Mouse (Mus musculus) layer of hippocampus, adult 18-20 months (tissue): ENCODE data around the gene Nolc1. TPM values are rescaled to one million over a fixed set of nuclear protein-coding genes. Genes with fewer than 3 reads are reported as not detected.

Source experiments
- DNase-seq, 2 experiments: peaks; one replicate each; pipeline ENCODE4 v3.0.0; 2022; ENCODE audit warnings: low spot score in 2 of 2
- long read RNA-seq: library from polyadenylated mRNA; stranded (forward); transcript quantifications from one replicate; pipeline ENCODE4 v2.0.0, GENCODE M21; 2021
- total RNA-seq, 2 experiments: library from RNA; stranded (reverse); gene quantifications; 2 replicates each; pipeline ENCODE4 v1.2.3; 2021

Nolc1 gene
- 10 to 100 TPM; 56.2 to 56.4 TPM for total RNA-seq
- long read RNA-seq, transcript Nolc1-203 (13 exons, 3,523 nt) = major isoform, 34 of 71 reads
- long read RNA-seq, partial matches to known transcripts = 5 of 71 reads
- long read RNA-seq, other reads (novel, unspliced or antisense) = 29 of 71 reads

- peak; percentile 100 for DNase-seq
Observed at GRCm38 (mm10) chr19:46075616-46076607, at the start of gene Nolc1. Nolc1 (plus strand) TSS chr19:46075863.

DNA sequence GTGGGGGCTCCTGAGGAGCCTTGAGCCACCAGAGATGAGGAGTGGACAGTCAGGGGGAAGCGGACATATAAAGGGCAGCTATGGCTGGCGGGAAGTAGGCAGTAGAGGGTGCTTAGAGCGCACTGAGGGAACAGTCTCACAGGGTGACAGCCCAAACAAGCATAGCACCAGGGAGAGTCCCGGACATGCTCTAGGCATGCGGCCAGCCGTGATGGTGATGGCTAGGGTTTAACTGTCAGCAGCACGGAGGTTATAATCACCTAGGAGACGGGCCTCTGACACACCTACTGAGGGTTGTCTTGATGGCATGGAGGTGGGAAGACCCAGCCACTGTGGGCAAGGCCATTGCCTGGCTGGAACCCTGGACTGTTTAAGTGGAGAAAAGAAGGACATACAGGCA is 49.1 kb upstream of the Nolc1 start:
- no peak for DNase-seq

GRCm38 (mm10) chr19:46028747-46029320 is 46.8 kb upstream of the Nolc1 start:
- DNase-seq = no peak

DNA sequence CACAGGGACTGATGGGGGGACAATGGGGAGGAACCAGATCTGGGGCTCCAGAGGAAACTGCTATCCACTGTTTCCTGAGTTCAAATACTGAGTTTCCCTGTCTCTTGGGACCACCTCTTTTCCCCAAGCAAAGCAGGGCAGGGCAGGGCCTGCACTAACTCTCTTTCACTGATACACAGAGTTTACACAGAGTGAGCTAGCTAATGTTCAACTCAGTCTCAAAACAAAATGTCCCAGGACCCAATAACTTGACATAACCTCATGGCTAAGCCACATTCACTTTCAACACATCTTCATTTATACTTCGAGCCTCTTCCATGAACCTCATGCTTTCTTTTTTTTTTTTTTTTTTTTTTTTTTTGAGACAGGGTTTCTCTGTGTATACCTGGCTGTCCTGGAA is 46.0 kb upstream of the Nolc1 start:
- no peak for DNase-seq

- DNase-seq = no peak
Observed at GRCm38 (mm10) chr19:46030196-46030983, 45.3 kb upstream of the Nolc1 start.

GRCm38 (mm10) chr19:46031689-46032432 is 43.8 kb upstream of the Nolc1 start:
- no peak for DNase-seq

DNA sequence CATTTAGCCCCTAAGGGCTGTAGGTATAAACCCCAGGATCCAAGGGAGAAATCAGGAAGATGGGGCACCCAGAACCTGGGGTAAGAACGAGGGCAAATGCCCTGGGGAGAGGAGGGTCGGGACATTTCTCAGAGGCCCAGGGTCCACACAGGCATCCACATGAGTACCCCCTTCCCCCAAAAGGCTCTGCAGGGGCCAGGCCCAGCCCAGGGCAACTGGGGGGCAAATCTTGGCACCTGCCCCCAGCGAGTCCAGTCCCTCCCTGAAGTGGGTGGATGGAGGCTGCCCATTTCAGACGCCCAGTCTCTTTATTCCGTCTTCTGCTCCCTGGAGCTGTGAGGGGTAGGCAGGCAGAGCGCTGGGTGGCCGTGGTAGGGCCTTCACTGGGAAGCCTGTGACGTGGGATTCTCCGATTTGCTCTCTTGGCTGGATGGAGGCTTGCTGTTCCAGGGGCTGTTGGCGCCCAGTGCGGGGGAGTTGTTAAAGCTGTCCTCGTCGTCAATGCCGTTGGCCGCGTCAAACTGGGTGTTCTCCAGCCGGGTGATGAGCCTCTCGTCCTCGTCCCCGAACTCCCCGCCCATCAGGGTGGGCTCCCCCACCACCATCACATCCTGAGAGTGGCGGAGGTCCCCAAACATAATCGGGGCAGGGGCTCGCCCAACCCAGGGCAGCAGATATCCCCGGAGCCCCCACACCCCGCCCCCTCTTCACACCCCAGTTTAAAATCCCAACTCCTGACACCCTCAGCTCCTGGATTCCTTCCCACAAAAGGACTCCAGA is 42.7 kb upstream of the Nolc1 start:
- peak; percentile 64 to 68 for DNase-seq

DNA sequence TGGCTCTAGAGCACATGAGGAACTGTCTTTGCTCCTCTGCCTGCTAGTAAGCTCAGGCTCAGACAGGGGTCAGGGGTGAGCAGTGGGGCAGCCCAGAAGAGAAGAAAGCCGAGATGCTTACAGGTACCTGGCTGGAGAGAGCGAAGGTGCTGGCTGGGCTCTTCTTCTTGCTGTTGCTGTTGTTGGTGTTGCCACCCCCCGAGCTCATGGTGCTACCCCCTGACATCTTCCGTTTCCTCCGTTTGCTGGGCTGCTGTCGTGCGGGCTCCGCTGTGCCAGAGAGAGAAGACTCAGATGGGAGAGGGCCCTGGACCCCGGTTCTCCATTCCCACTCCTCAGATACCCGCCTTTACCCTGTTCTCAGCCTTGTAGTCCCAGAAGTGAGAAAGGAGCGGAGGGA is 41.8 kb upstream of the Nolc1 start:
- no peak for DNase-seq

DNA sequence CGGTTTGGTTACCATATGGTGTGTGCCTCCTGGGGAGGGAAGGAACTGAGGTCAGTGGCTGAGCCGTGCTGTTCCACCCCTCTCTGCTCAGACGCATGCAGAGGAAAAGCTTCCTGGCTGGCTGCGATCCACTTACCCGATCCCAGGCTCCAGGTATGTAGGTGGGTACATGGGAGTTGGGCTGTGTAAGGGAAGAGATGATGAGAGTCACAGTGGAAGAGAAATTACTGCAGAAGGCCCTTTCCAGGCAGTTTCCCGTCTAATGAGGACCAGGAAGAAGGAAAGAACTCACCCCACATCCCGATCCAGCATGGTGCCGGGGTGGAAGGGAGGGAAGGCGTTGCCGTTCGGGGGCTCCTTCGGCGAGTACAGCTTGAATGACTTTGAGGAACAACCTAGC is 39.7 kb upstream of the Nolc1 start:
- DNase-seq = no peak

GRCm38 (mm10) chr19:46036477-46037242 is 39.0 kb upstream of the Nolc1 start:
- no peak for DNase-seq

- peak in 1 of 2 experiments; percentile 12 for DNase-seq
Observed at GRCm38 (mm10) chr19:46037243-46037924, 38.3 kb upstream of the Nolc1 start.

DNA sequence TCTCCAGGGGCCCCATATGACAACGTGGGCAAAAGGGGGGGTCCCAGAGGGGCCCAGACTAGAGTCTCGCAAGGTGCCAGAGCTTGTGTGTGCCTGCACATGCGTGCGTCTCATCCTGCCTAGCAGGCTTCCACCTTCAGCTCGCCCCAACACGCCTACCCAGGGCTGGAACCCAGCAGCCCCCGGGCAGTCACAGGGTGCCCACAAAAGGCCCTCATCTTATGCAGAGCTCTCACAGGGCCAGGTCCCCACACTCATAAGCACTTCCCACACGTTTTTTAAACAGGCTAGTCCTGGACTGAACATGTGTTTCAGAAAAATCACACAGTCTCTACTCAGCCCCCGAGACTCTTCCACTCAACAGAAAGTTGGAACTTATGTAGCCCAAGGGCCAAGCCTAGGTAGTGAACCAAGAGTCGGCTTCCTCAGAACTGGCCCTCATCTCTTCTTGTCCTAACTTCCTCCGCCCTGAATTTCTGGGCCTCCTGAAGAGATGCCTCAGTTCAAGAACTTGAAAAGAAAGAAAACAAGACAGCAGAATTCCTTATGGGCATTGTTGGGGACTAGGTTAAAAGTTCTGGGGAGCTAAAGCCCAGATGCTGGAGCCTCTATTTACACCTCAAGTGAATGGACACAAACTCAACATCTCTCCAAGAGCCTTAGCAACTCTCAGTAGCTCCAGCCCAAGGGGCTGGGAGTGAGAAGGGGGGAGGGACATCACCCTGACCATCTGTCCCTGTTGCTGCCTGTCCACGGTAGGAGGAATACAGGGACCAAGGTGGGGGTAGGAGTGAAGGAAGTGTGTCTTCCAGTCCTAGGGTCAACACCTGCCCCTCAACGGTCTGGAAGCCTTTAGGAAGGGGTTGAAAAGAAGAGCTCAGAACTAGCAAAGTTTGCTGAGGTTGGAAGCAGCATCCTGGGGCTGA is 37.5 kb upstream of the Nolc1 start:
- no peak for DNase-seq

DNA sequence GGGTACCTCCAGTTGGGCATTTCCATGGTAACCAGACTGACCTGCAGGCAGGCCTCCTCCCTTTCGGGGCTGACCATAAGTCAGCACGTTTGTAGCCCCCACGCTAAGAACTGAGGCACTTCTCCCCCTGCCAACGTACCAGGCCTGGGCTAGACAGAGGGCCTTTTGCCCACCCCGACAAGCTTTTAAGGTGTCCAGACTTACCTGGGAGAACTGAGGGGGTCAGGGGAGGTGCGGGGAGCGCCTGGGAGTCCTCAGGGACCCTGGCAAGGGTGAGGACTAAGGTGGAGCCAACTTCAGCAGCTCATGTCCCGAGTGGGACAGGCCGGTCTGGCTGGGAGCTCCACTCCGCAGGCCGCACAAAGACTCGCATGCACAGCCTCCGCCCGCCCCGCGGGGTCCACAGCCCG is 36.8 kb upstream of the Nolc1 start:
- no peak for DNase-seq

DNA sequence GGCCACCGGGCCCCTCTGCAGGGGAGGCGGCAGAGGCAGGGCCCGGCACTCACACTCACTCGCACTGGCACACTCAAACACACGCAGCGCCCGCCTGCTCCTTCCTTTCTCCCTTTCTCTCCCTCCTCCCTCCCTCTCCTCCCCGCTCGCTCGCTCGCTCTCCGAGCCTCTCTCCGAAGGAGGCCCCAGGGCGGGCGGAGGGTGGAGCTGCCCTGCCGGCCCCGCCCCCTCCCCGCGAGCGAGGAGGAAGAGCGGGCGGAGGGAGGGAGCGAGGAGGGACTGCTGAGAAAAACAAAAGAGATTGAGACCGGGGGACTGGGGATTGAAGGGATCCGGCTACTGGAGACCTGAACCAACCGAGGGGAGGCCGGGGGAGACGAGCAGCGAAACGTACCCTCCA is 36.2 kb upstream of the Nolc1 start:
- DNase-seq = peak; percentile 86

- no peak for DNase-seq
Observed at GRCm38 (mm10) chr19:46040149-46040902, 35.3 kb upstream of the Nolc1 start.

DNA sequence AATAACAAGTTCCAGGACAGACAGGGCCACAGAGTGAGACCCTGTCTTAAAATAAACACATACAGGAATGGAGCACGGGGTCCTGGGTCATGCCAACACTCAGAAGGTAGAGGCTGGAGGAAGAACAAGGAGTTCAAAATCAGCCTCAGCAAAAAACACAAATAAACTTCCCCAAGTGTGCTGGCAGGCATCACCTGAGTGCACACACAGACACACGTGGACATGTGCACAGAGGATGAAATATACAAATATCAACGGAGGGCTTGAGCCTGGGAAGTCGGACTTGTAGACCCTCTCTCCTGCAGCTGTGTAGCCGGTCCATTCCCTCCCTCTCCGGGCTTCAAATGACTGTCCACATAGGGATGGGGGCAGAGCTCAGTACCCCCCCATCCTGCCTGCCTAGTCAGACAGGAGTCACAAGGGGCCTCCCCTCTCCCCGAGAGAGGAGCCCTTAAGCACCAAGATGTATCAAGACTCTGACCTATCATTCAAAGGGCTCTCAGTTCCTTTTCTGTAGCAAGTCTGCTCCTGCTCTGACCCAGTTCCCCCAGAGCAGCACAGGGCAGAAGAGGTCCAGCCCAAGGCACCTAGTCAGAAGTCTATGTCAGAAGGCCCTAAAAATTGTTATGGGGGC is 34.2 kb upstream of the Nolc1 start:
- DNase-seq = peak in 1 of 2 experiments; percentile 26
